Mouse (Mus musculus): ENCODE measurements around the gene Aldh4a1. TPM values are rescaled to one million over a fixed set of nuclear protein-coding genes. Genes with fewer than 3 reads are reported as not detected.

Aldh4a1 gene
- polyA plus RNA-seq, 2 experiments = 29.9 to 31.1 TPM

DNA sequence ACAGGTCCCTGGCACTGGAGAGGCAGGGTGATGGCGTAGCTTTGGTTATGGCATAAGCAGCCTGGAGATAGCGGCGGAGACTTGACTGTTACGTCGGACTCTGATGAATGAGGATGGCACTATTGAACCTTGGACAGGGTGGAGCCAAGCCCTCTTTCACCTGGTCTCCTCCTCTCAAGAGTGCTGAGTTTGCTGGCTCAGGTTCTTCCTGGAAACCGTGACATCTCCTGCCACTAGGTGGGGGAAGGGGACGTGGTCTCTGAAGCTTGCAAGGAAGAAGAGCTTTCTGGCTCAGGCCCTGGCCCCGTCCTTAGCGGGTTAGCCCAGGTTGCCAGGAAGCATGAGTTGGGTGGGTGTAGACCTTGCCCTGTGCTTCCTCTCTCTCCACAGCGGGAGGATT lies 7.5 kb downstream of the Aldh4a1 start:
- no peak for ATAC-seq (ENCODE audit: insufficient read depth)

DNA sequence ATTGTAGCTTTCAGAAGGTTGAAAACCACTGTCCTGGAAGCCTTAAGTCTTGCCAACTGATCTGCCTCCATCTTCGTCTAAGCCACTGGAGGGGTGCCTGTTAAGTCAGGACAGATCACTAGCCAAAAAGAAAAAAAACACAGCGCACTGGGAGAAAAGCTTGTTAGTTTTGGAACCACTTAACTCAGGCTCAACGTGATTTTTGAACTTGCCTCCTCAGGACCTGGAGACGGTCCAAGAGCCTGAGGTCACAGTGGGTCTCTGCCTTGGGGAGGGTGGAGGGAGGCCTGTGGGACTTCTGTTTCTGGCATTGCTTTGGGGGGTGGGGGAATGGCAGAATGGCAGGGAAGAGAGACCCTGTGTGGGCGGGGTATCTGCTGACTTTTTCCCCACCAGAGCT lies 8.5 kb downstream of the Aldh4a1 start:
- ATAC-seq (ENCODE audit: insufficient read depth) (no peak), DNase-seq (ENCODE audit: low read depth in 3 of 3, low spot score in 3 of 3) (no peak)
- 60% methylated on average over 5 of the region's 5 CpGs for WGBS (ENCODE audit: insufficient replicate concordance)
- TF ChIP-seq CTCF (IDR thresholded peaks at IDR 0.05; ENCODE audit: low read depth) (no peak), EP300 (IDR thresholded peaks at IDR 0.05; ENCODE audit: low read depth) (no peak)
- Histone ChIP-seq H3K36me3 (replicated peaks; ENCODE audit: control insufficient read depth, insufficient read depth, low read depth) (no peaks in the 10 kb centered on the region), H3K4me2 (ENCODE audit: low read depth) (no peak overlapping the region), H3K9me3 (ENCODE audit: control insufficient read depth, low read length) (no peaks in the 10 kb centered on the region), H3K9ac (replicated peaks) (no peak overlapping the region), H3K4me3 (ENCODE audit: insufficient read depth in 1 of 2, low read depth in 2 of 2, low read length in 2 of 2) (no peak overlapping the region), H3K27ac (no peak overlapping the region), H3K27me3 (ENCODE audit: control insufficient read depth, insufficient read depth, low read length) (no peaks in the 10 kb centered on the region), H3K4me1 (replicated peaks; ENCODE audit: control insufficient read depth in 2 of 2, insufficient read depth in 2 of 2, low read length in 1 of 2) (no peaks in the 10 kb centered on the region)

More for the DNA sequence above, 7.5 kb downstream of the Aldh4a1 start:
- Histone ChIP-seq H3K9ac (replicated peaks) (no peak overlapping the region), H3K4me2 (ENCODE audit: low read depth) (no peak overlapping the region), H3K36me3 (replicated peaks; ENCODE audit: control insufficient read depth, insufficient read depth, low read depth) (no peaks in the 10 kb centered on the region), H3K27ac (no peak overlapping the region), H3K27me3 (ENCODE audit: control insufficient read depth, insufficient read depth, low read length) (no peaks in the 10 kb centered on the region), H3K4me1 (replicated peaks; ENCODE audit: control insufficient read depth in 2 of 2, insufficient read depth in 2 of 2, low read length in 1 of 2) (0 out of 4 replicates have a peak, but pooled peaks cover 0 to 3% of the 10 kb centered on the region in 2 experiments), H3K9me3 (ENCODE audit: control insufficient read depth, low read length) (no peaks in the 10 kb centered on the region), H3K4me3 (ENCODE audit: insufficient read depth in 1 of 2, low read depth in 2 of 2, low read length in 2 of 2) (no peak overlapping the region)
- WGBS (ENCODE audit: insufficient replicate concordance) = 56% methylated on average over 10 of the region's 10 CpGs
- no peak for DNase-seq (ENCODE audit: low read depth in 3 of 3, low spot score in 3 of 3)
- TF ChIP-seq EP300 (IDR thresholded peaks at IDR 0.05; ENCODE audit: low read depth) (no peak), CTCF (IDR thresholded peaks at IDR 0.05; ENCODE audit: low read depth) (peak; percentile 20; the same call in 1 of the 2 replicates)

DNA sequence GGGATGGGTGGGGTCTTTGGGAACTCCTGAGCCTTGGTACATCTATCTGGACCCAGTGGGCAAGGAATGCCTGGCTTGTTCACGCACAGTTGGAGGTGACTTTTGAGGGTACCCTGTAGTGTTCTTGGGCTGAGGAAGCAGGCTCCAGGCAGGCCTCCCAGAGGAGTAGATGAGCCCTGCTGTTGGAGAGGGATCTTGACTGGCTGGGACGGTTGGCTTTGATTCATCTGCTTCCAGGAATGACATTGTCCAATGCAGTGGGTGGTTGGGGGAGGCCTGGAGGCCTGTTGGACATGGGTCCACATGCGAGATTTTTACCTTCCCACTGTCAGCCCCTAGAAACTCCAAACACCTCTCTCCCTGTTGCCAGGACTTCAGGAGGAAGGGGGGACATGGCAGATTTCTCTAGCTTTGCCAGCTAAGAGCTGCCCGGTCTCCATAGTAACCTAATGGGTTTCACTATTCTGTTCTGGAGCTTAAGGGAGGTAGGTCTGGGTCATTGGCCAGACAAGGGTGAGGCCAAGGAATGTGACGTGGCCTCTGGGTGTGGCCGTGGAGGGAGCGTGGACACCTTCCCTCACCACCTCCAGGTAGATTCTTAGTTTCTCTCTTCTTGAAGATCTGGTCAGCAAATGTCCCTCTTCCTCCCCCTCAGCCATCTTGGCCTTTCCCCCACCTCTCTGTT lies 9.0 kb downstream of the Aldh4a1 start:
- TF ChIP-seq EP300 (IDR thresholded peaks at IDR 0.05; ENCODE audit: low read depth) (no peak), CTCF (IDR thresholded peaks at IDR 0.05; ENCODE audit: low read depth) (no peak)
- WGBS (ENCODE audit: insufficient replicate concordance) = 66% methylated on average over 7 of the region's 7 CpGs
- Histone ChIP-seq H3K4me2 (ENCODE audit: low read depth) (no peak overlapping the region), H3K9me3 (ENCODE audit: control insufficient read depth, low read length) (no peaks in the 10 kb centered on the region), H3K27me3 (ENCODE audit: control insufficient read depth, insufficient read depth, low read length) (no peaks in the 10 kb centered on the region), H3K36me3 (replicated peaks; ENCODE audit: control insufficient read depth, insufficient read depth, low read depth) (no peaks in the 10 kb centered on the region), H3K9ac (replicated peaks) (no peak overlapping the region), H3K27ac (no peak overlapping the region), H3K4me3 (ENCODE audit: insufficient read depth in 1 of 2, low read depth in 2 of 2, low read length in 2 of 2) (no peak overlapping the region), H3K4me1 (replicated peaks; ENCODE audit: control insufficient read depth in 2 of 2, insufficient read depth in 2 of 2, low read length in 1 of 2) (no peaks in the 10 kb centered on the region)
- DNase-seq (ENCODE audit: low read depth in 3 of 3, low spot score in 3 of 3) (no peak), ATAC-seq (ENCODE audit: insufficient read depth) (no peak)

DNA sequence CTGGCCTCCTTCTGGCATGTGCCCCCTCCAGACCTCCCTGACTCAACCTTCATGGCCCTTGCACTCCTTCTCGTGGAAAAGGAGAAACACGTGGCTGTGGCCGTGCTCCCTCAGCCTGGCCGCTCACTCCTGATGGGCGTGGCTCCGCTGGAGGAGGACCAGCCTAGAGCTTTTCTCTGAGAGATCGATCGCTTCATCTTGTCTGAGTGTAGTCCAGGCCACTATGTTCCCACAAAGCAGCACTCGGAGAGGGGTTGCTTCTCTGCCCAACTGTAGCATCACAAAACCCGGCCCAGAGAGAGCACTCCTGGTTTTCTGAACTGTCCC lies 9.6 kb downstream of the Aldh4a1 start:
- no peaks in the 10 kb centered on the region for H3K9me3 ChIP-seq (ENCODE audit: control insufficient read depth, low read length)
- TF ChIP-seq EP300 (IDR thresholded peaks at IDR 0.05; ENCODE audit: low read depth) (no peak), CTCF (IDR thresholded peaks at IDR 0.05; ENCODE audit: low read depth) (no peak)
- H3K27me3 ChIP-seq (ENCODE audit: control insufficient read depth, insufficient read depth, low read length) = no peaks in the 10 kb centered on the region
- H3K4me1 ChIP-seq (replicated peaks; ENCODE audit: control insufficient read depth in 2 of 2, insufficient read depth in 2 of 2, low read length in 1 of 2) = no peaks in the 10 kb centered on the region
- no peak overlapping the region for H3K9ac ChIP-seq (replicated peaks)
- ATAC-seq (ENCODE audit: insufficient read depth) (no peak), DNase-seq (ENCODE audit: low read depth in 3 of 3, low spot score in 3 of 3) (no peak)
- 60% methylated on average over 10 of the region's 10 CpGs for WGBS (ENCODE audit: insufficient replicate concordance)
- no peaks in the 10 kb centered on the region for H3K36me3 ChIP-seq (replicated peaks; ENCODE audit: control insufficient read depth, insufficient read depth, low read depth)
- no peak overlapping the region for H3K27ac ChIP-seq
- H3K4me2 ChIP-seq (ENCODE audit: low read depth) = no peak overlapping the region
- H3K4me3 ChIP-seq (ENCODE audit: insufficient read depth in 1 of 2, low read depth in 2 of 2, low read length in 2 of 2) = no peak overlapping the region

DNA sequence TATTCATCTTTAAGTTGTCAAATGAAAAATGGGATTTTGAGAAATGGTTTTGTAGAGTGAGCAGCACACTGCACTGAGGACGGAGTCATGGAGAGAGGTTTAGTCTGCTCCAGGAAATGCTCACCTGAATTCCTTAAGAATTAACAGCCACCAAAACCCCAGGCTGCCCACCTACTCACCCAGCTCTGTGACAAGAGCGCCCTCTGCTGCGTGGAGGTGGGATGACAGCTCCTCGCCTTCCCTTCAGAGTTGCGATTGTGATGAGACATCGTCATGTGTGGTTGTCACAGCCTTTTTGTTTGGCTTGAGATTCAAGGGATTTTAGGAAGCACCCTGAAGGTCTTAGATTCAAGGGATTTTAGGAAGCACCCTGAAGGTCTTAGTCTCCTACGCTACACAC lies 13.7 kb downstream of the Aldh4a1 start:
- ATAC-seq (ENCODE audit: insufficient read depth) (no peak), DNase-seq (ENCODE audit: low read depth in 3 of 3, low spot score in 3 of 3) (no peak)
- 0 out of 4 replicates have a peak, but pooled peaks cover 0 to 3% of the 10 kb centered on the region in 2 experiments for H3K4me1 ChIP-seq (replicated peaks; ENCODE audit: control insufficient read depth in 2 of 2, insufficient read depth in 2 of 2, low read length in 1 of 2)
- 23% methylated on average over 7 of the region's 7 CpGs for WGBS (ENCODE audit: insufficient replicate concordance)
- peak; percentile 98 for TF ChIP-seq CTCF (IDR thresholded peaks at IDR 0.05; ENCODE audit: low read depth)
- TF ChIP-seq EP300 (IDR thresholded peaks at IDR 0.05; ENCODE audit: low read depth) = no peak
- H3K36me3 ChIP-seq (replicated peaks; ENCODE audit: control insufficient read depth, insufficient read depth, low read depth) = no peaks in the 10 kb centered on the region
- H3K4me3 ChIP-seq (ENCODE audit: insufficient read depth in 1 of 2, low read depth in 2 of 2, low read length in 2 of 2) = no peak overlapping the region
- H3K9me3 ChIP-seq (ENCODE audit: control insufficient read depth, low read length) = no peaks in the 10 kb centered on the region
- H3K27ac ChIP-seq = no peak overlapping the region
- no peak overlapping the region for H3K9ac ChIP-seq (replicated peaks)
- H3K4me2 ChIP-seq (ENCODE audit: low read depth) = no peak overlapping the region
- H3K27me3 ChIP-seq (ENCODE audit: control insufficient read depth, insufficient read depth, low read length) = no peaks in the 10 kb centered on the region
